Comparison of ENCODE assay signal across 9 mouse cellular contexts in the genomic region with DNA sequence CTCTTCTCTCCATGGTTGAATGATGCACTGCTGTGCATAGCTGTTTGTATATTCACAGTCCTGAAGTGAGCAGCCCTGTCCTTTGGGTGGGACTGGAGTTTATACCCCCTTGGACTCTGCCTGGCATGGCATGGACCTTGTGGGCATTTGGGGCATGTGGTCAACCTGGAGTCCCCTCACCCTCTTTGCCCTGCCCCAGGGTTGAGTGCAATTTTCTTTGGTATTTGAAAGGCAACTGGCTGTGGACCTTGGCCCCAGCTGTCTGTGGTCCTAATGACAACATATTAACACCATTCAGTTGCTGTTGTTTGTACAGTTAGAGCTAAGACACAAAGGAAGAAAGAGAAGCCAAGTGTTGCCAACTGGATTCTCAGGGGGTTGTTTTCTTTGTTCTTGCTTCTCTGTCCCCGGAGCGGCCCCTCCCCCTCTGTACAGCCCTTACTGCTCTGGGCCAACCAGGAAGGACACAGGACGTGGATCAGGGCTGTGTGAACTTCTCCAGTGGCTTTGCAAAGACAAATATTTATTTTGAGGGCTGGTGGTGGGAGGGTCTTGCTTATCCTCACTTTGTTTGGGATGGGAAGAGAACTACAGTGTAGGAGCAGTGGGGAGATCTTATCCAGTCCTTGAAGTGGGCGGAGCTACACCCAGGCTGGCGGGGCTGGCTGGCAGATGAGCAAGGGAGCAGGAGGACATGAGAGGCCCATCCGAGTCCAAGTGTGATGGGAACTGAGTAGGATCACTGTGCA. TPM values are rescaled to one million over a fixed set of nuclear protein-coding genes. Genes with fewer than 3 reads are reported as not detected.
DNase-seq lines count a peak whose midpoint lies in the region; ATAC-seq and TF ChIP-seq lines count a peak whose summit lies in the region.
"Had no signal": no experiment of that assay in that cellular context is flagged by ENCODE, and none has a peak within 500 bp of the region (broad histone marks: within the 10 kb centered on the region; RNA-seq: fewer than 3 reads in every experiment).

No protein-coding gene starts in this region.

- no peaks in the 10 kb centered on the region for H3K27me3 ChIP-seq in kidney, adult 2 months (replicated peaks; ENCODE audit: control insufficient read depth, insufficient read depth, low read length)
- no peaks in the 10 kb centered on the region for H3K27me3 ChIP-seq in embryonic facial prominence, embryonic 12.5 days
- no peaks in the 10 kb centered on the region for H3K27me3 ChIP-seq in intestine, embryonic 16.5 days (replicated peaks; ENCODE audit: control insufficient read depth, insufficient read depth, low read length)
- no peaks in the 10 kb centered on the region for H3K27me3 ChIP-seq in lung, postnatal 0 days (replicated peaks; ENCODE audit: insufficient read depth, low read length)

- peaks cover 54% of the 10 kb centered on the region for H3K4me1 ChIP-seq in kidney, adult 2 months (ENCODE audit: control insufficient read depth, insufficient read depth, low read length)
- H3K4me1 ChIP-seq in embryonic facial prominence, embryonic 12.5 days = peaks cover 71% of the 10 kb centered on the region
- H3K4me1 ChIP-seq in intestine, embryonic 16.5 days (ENCODE audit: control insufficient read depth, insufficient read depth, low read length) = peaks cover 52% of the 10 kb centered on the region
- peaks cover 16% of the 10 kb centered on the region; the same call in 1 of the 2 replicates for H3K4me1 ChIP-seq in lung, postnatal 0 days (ENCODE audit: insufficient read depth, low read depth, low read length)

- intact Hi-C loops in left cerebral cortex, postnatal 14 days (cut with DNase I) = loop anchor here (5.0 kb wide), 1 partner anchor 885 kb away; no protein-coding TSS in a partner anchor
- intact Hi-C loops in left cerebral cortex, postnatal 25 days (cut with DNase I) = no loop called here

- H3K27ac ChIP-seq in kidney, adult 2 months (ENCODE audit: insufficient read depth, low read depth, low read length) = peak overlapping the region; percentile 33
- no peak overlapping the region for H3K27ac ChIP-seq in embryonic facial prominence, embryonic 12.5 days
- H3K27ac ChIP-seq in intestine, embryonic 16.5 days (ENCODE audit: low read length) = peak overlapping the region; percentile 69
- H3K27ac ChIP-seq in lung, postnatal 0 days (ENCODE audit: low read length) = peak overlapping the region; percentile 78

- WGBS in kidney, adult 2 months = 35% methylated on average over 6 of the region's 6 CpGs
- 37% methylated on average over 6 of the region's 6 CpGs for WGBS in embryonic facial prominence, embryonic 12.5 days
- 10% methylated on average over 6 of the region's 6 CpGs for WGBS in intestine, embryonic 16.5 days
- 18% methylated on average over 6 of the region's 6 CpGs for WGBS in lung, postnatal 0 days

- TF ChIP-seq EP300 in lung, postnatal 0 days (IDR thresholded peaks at IDR 0.05) = peak; percentile 81

- no peak for TF ChIP-seq POLR2A in kidney, adult 2 months (IDR thresholded peaks at IDR 0.05; ENCODE audit: low read depth, low read length)

- ATAC-seq in embryonic facial prominence, embryonic 12.5 days (ENCODE audit: insufficient number of reproducible peaks, insufficient read depth, low FRiP score, low TSS enrichment) = peak; percentile 24; the same call in 1 of the 2 replicates
- peak; percentile 87 for ATAC-seq in intestine, embryonic 16.5 days
- ATAC-seq in lung, postnatal 0 days = peak; percentile 94

- no peaks in the 10 kb centered on the region for H3K36me3 ChIP-seq in kidney, adult 2 months (ENCODE audit: control insufficient read depth, insufficient read depth, low read length)
- no peaks in the 10 kb centered on the region for H3K36me3 ChIP-seq in embryonic facial prominence, embryonic 12.5 days
- no peaks in the 10 kb centered on the region for H3K36me3 ChIP-seq in intestine, embryonic 16.5 days (ENCODE audit: control insufficient read depth, insufficient read depth, low read length)
- H3K36me3 ChIP-seq in lung, postnatal 0 days (ENCODE audit: insufficient read depth, low read length) = no peaks in the 10 kb centered on the region
- H3K36me3 ChIP-seq: G1E had no signal

- peak; percentile 49 for DNase-seq in kidney, adult 2 months
- no peak for DNase-seq in kidney, adult 11 months
- peak; percentile 85 for DNase-seq in lung, postnatal 0 days (ENCODE audit: low spot score)
- DNase-seq in spleen, postnatal 14 days (ENCODE audit: low spot score in 2 of 2) = no peak
- DNase-seq in left cerebral cortex, postnatal 14 days (ENCODE audit: low spot score in 2 of 2) = no peak
- DNase-seq in left cerebral cortex, postnatal 25 days (ENCODE audit: low spot score in 2 of 2) = no peak

- no peak overlapping the region for H3K9ac ChIP-seq in embryonic facial prominence, embryonic 12.5 days
- H3K9ac ChIP-seq in intestine, embryonic 16.5 days (ENCODE audit: low read depth, low read length) = peak overlapping the region; percentile 17; the same call in 1 of the 2 replicates
- no peak overlapping the region for H3K9ac ChIP-seq in lung, postnatal 0 days (replicated peaks; ENCODE audit: low read depth)

- H3K9me3 ChIP-seq in embryonic facial prominence, embryonic 12.5 days = no peaks in the 10 kb centered on the region
- no peaks in the 10 kb centered on the region for H3K9me3 ChIP-seq in intestine, embryonic 16.5 days (ENCODE audit: control insufficient read depth, low read length)
- H3K9me3 ChIP-seq in lung, postnatal 0 days (ENCODE audit: low read length) = no peaks in the 10 kb centered on the region

- H3K4me2 ChIP-seq in embryonic facial prominence, embryonic 12.5 days (replicated peaks) = no peak overlapping the region
- peak overlapping the region; percentile 8; the same call in 1 of the 2 replicates for H3K4me2 ChIP-seq in intestine, embryonic 16.5 days (ENCODE audit: low read depth, low read length)
- no peak overlapping the region for H3K4me2 ChIP-seq in lung, postnatal 0 days (replicated peaks; ENCODE audit: low read depth, low read length)

- no peak for TF ChIP-seq CTCF in kidney, adult 2 months (conservative IDR thresholded peaks at IDR 0.05; ENCODE audit: insufficient read depth, insufficient read length, low read depth, low read length)
- no peak for TF ChIP-seq CTCF in lung, postnatal 0 days (IDR thresholded peaks at IDR 0.05)

- H3K4me3 ChIP-seq in kidney, adult 2 months (ENCODE audit: insufficient read depth, low read depth, low read length) = no peak overlapping the region
- no peak overlapping the region for H3K4me3 ChIP-seq in embryonic facial prominence, embryonic 12.5 days
- no peak overlapping the region for H3K4me3 ChIP-seq in intestine, embryonic 16.5 days (ENCODE audit: low read length)
- H3K4me3 ChIP-seq in lung, postnatal 0 days (ENCODE audit: low read depth, low read length) = no peak overlapping the region

RNA-seq across cellular contexts. Expression of a gene that starts 12.9 kb away (rescaled TPM):
- polyA plus RNA-seq in kidney, adult 2 months (2012; rRNA removed) = 29.3 and 31.6 TPM in 2 replicates
- 22.7 and 24.6 TPM in 2 replicates for polyA plus RNA-seq in embryonic facial prominence, embryonic 12.5 days (2016; fragmentation: Nextera tagmentation; extraction: Ambion mirVana)
- polyA plus RNA-seq in intestine, embryonic 16.5 days (2015; fragmentation: Nextera tagmentation; extraction: Ambion mirVana) = 4.8 and 5.5 TPM in 2 replicates
- polyA plus RNA-seq in lung, postnatal 0 days (2015; fragmentation: Nextera tagmentation; extraction: Ambion mirVana) = 8.7 and 10.7 TPM in 2 replicates
- 100 to 1,000 TPM; 246 to 257 TPM for total RNA-seq in left cerebral cortex, postnatal 14 days (2021)
- 100 to 1,000 TPM; 240 to 255 TPM for total RNA-seq in left cerebral cortex, postnatal 25 days (2021)

Comparison
In these comparisons a context has a peak if more than half of its experiments do, and no peak if none do; other contexts are left out.
1. DNase-seq: peak in kidney, adult 2 months (single experiment) and lung, postnatal 0 days (single experiment); none in kidney, adult 11 months (single experiment), spleen, postnatal 14 days (0 of 2), left cerebral cortex, postnatal 14 days (0 of 2) and left cerebral cortex, postnatal 25 days (0 of 2).
2. ATAC-seq: peak in every context shown above with its lines; median percentile 94 in lung, postnatal 0 days; 87 in intestine, embryonic 16.5 days; 24 in embryonic facial prominence, embryonic 12.5 days.